Mouse (Mus musculus) hindbrain, embryonic 10.5 days (tissue): Measurements from ENCODE around the gene Frs3. TPM values are rescaled to one million over a fixed set of nuclear protein-coding genes. Genes with fewer than 3 reads are reported as not detected.

Experiments used
- DNase-seq: peaks from one replicate; pipeline ENCODE4 v3.0.0-alpha.2; 2017; ENCODE audit warnings: low spot score
- H3K27ac ChIP-seq: fragments of 300-500 bp; sonication (generic); 2 replicates; pipeline ENCODE4 v1.5.1; 2016; ENCODE audit warnings: mild to moderate bottlenecking, moderate library complexity
- H3K27me3 ChIP-seq: fragments of 300-500 bp; sonication (generic); 2 replicates; pipeline ENCODE4 v1.6.1; 2016; ENCODE audit warnings: mild to moderate bottlenecking; ENCODE audit not compliant: poor library complexity, insufficient read depth, severe bottlenecking
- H3K36me3 ChIP-seq: fragments of 300-500 bp; sonication (generic); 2 replicates; pipeline ENCODE4 v1.6.1; 2016; ENCODE audit warnings: mild to moderate bottlenecking, moderate library complexity
- H3K4me1 ChIP-seq: fragments of 300-500 bp; sonication (generic); replicated peaks from 2 replicates; pipeline ENCODE4 v1.6.1; 2016; ENCODE audit warnings: mild to moderate bottlenecking
- H3K4me3 ChIP-seq: fragments of 300-500 bp; sonication (generic); 2 replicates; pipeline ENCODE4 v1.5.1; 2016; ENCODE audit warnings: mild to moderate bottlenecking, moderate library complexity
- H3K9me3 ChIP-seq: fragments of 300-500 bp; sonication (generic); 2 replicates; pipeline ENCODE4 v1.6.1; 2016; ENCODE audit warnings: mild to moderate bottlenecking, moderate library complexity
- WGBS: fragments of 180-500 bp; shearing (Covaris S2); methylation state at CpG from one replicate; pipeline ENCODE4 v1.1.7; 2016; 5-methylcytosine and 5-hydroxymethylcytosine counted together
- polyA plus RNA-seq: library from polyadenylated mRNA; unstranded; fragments of >200 nt; fragmentation: Nextera tagmentation; extraction: Ambion mirVana; gene quantifications from 2 replicates; pipeline ENCODE4 v1.2.1, GENCODE M21; 2016

Gene Frs3
- polyA plus RNA-seq, 1 experiment from 2014 or later = 12.7 TPM

DNA sequence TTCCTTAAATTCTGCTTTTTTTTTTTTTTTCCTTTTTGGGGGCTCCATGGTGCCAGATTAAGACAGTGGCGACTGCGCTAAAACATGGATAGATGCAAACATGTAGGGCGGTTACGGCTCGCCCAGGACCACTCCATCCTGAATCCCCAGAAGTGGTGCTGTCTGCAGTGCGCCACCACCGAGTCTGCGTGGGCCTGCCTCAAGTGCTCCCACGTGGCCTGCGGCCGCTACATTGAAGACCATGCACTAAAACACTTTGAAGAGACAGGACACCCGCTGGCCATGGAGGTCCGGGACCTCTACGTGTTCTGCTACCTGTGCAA, 16.9 kb upstream of the Frs3 start:
- peak overlapping the region; percentile 53 for H3K4me3 ChIP-seq
- H3K36me3 ChIP-seq = peaks cover 26% of the 10 kb centered on the region
- H3K27ac ChIP-seq = peak overlapping the region; percentile 76
- DNase-seq = no peak
- H3K9me3 ChIP-seq = no peaks in the 10 kb centered on the region
- 10% methylated on average over 14 of the region's 14 CpGs for whole genome bisulfite sequencing
- H3K27me3 ChIP-seq = peaks cover 48% of the 10 kb centered on the region
- H3K4me1 ChIP-seq = peaks cover 34% of the 10 kb centered on the region

DNA sequence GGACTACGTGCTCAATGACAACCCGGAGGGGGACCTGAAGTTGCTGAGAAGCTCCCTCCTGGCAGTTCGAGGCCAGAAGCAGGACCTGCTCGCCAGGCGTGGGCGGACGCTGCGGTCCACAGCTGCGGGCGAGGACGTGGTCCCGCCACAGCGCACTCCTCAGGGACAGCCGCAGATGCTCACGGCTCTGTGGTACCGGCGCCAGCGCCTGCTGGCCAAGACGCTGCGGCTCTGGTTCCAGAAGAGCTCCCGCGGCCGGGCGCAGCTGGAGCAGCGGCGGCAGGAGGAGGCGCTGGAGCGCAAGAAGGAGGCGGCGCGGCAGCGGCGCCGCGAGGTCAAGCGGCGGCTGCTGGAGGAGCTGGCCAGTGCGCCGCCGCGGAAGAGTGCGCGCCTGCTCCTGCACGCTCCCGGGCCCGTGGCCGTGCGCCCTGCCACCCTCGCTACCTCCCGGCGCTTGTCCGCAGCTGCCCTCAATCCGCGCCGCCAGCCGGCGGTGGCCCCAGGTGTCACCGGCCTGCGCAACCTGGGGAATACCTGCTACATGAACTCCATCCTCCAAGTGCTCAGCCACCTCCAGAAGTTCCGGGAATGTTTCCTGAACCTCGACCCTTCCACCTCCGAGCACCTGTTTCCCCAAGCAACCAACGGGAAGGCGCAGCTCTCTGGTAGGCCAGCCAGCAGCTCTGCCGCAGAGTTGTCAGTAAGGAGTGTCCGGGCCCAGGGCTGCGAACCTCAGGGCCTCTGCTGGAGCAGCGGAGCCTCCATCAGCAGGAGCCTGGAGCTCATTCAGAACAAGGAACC, 16.3 kb upstream of the Frs3 start:
- peak overlapping the region; percentile 53 for H3K4me3 ChIP-seq
- H3K4me1 ChIP-seq = peaks cover 34% of the 10 kb centered on the region
- 4% methylated on average over 68 of the region's 68 CpGs for WGBS
- peaks cover 26% of the 10 kb centered on the region for H3K36me3 ChIP-seq
- peaks cover 48% of the 10 kb centered on the region for H3K27me3 ChIP-seq
- H3K27ac ChIP-seq = peak overlapping the region; percentile 76
- no peaks in the 10 kb centered on the region for H3K9me3 ChIP-seq
- peak; percentile 73 for DNase-seq

DNA sequence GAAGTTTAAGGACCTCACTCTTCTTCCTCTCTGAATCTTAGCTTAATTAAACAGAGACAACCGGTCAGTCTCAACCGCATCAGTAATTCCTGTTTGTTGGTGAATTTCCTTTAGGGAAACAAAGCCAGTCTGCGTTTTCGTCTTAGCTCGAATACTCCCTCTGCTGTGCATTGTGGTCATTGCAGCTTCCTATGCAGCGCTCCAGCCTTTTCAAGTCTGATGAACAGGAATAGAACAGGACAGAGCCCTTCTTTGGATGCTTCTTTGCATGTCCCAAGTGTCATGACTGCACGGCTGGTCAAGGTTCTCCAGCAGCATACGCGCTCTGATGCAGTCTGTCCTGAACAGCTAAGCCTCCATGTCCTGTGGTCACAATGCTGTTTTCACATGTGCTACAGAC, 12.2 kb upstream of the Frs3 start:
- no peak overlapping the region; the same call in 1 of the 2 replicates for H3K27ac ChIP-seq
- no peak overlapping the region for H3K4me3 ChIP-seq
- 22% methylated on average over 9 of the region's 9 CpGs for WGBS
- no peaks in the 10 kb centered on the region for H3K9me3 ChIP-seq
- H3K4me1 ChIP-seq = peaks cover 32% of the 10 kb centered on the region
- H3K36me3 ChIP-seq = peaks cover 60% of the 10 kb centered on the region
- H3K27me3 ChIP-seq = peaks cover 27% of the 10 kb centered on the region
- peak; percentile 77 for DNase-seq

DNA sequence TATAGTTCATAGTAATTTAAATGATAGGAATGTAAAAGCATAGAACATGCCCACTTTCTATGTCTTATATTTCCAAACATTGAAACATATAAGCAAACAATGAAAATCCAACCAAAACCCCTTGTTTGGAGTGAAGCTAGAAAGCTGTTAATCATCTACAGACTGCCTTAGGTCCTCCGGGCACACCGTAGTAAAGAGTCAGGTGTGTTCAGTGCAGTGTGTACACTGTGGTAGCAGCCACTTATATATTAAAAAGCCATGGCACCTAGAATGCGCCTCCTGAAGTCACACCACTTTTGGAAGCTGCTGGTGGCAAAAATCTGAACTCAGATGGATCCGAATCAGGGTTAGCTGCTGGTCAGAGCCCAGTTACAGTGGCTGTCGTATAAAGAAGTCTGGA, 10.6 kb upstream of the Frs3 start:
- Histone ChIP-seq H3K4me3 (no peak overlapping the region), H3K4me1 (peaks cover 16% of the 10 kb centered on the region), H3K36me3 (peaks cover 70% of the 10 kb centered on the region), H3K9me3 (no peaks in the 10 kb centered on the region), H3K27me3 (peaks cover 11% of the 10 kb centered on the region), H3K27ac (no peak overlapping the region)
- no peak for DNase-seq
- WGBS = 91% methylated on average over 5 of the region's 5 CpGs

DNA sequence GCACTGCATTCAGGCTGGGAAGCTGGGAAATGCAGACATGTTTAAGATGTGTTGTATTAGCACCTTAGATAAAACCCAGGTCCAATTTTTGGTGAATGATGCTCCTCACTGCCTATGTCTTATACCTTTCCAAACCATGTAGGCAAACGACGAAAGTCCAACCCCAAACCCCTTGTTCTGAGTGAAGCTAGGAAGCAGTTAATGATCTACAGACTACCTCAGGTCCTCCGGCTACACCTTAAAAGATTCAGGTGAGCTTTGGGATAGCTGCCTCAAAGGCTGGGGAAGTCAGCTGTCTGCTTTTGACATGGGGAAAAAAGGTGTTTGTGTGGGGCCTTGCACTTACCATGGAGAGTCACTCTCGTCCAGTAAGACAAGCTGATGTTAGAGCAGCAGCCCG, 10.1 kb upstream of the Frs3 start:
- no peaks in the 10 kb centered on the region for H3K9me3 ChIP-seq
- H3K4me1 ChIP-seq = peaks cover 11% of the 10 kb centered on the region
- H3K27me3 ChIP-seq = peaks cover 6% of the 10 kb centered on the region; the same call in 1 of the 2 replicates
- peaks cover 73% of the 10 kb centered on the region for H3K36me3 ChIP-seq
- DNase-seq = no peak
- no peak overlapping the region for H3K4me3 ChIP-seq
- H3K27ac ChIP-seq = no peak overlapping the region
- WGBS = 82% methylated on average over 5 of the region's 5 CpGs

DNA sequence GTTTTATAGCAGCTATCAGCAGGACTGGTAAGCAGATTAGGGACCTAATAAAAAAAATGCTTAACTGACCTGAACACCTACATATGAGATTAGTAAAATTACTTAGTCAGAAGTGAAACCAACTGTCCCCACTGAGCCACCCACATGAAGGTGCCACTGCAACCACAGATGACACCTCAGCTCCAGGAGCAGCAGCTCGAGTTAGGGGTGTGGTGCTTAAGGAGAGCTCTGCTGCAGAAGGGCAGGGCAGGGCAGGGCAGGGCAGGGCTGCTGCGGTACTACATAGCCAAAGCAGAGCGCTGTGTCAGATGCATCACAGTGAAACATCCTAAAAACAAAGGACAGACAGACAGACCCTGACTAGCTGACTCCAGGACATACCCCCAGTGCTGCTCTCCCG, 6.0 kb upstream of the Frs3 start:
- Histone ChIP-seq H3K27ac (no peak overlapping the region), H3K27me3 (no peaks in the 10 kb centered on the region), H3K4me1 (peaks cover 14% of the 10 kb centered on the region), H3K36me3 (peaks cover 85% of the 10 kb centered on the region), H3K9me3 (no peaks in the 10 kb centered on the region), H3K4me3 (no peak overlapping the region)
- WGBS = 88% methylated on average over 4 of the region's 4 CpGs
- DNase-seq = no peak

DNA sequence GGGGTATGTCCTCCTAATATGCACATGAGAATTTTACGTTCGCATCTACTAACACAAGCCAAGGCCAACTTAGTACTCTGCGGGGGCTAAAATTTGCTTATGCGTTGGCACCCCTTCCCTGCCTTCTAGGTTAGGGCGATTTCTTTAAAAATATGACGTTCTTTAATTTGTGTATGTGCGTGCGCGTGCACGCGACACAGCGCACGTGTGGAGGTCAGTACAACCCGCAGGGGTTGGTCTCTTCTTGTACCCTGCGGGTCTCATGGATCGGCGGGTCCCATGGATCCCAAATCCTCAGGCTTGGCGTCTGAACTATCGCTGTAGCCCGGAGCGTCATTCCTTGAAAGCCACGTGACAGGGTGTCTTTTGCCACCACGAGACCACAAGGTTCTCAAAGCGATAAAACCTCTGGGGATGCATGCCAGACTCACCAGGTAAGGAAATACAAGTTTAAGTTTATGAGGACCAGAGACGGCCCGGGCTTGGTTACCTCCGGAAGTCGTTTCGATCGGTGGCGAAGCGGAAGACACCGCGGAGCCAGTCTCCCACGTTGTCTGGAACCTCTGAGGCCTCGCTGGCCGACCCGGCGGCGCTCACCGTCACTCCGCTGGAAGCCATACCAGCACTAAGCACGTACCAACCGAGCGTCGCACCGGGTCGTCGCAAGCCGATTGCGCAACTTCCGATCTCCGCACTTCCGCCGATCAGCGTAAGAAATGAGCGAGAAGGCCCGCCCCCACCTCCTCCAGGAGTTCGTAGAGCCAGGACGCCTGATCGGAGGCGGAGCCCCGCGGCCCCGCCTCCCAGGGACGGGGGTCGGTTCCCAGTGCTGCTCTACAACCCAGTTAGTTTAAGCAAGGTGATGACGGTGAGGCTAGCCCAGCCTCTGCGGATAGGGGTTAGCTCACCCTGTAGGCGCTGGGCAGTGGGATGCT, 1.2 kb upstream of the Frs3 start:
- peak; percentile 96 for DNase-seq
- under 1% methylated on average over 70 of the region's 70 CpGs for WGBS
- Histone ChIP-seq H3K9me3 (no peaks in the 10 kb centered on the region), H3K27me3 (peaks cover 33% of the 10 kb centered on the region), H3K4me1 (peaks cover 37% of the 10 kb centered on the region), H3K27ac (peak overlapping the region; percentile 92), H3K4me3 (peak overlapping the region; percentile 85), H3K36me3 (peaks cover 40% of the 10 kb centered on the region)

DNA sequence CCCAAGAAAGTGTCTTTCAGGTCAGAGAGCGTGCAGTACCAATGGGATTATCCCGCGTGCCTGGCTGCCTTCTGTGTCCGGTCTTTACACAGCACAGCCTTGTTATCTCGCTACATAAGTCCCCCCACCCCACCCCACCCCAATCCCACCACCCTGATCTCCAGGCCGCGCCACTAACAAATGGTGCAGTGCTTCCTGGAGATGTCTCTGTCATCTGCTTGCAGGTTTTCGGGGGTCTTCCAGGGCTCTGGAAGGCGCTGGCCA, 554 bp upstream of the Frs3 start, which contains the start of gene Tomm6:
TSS of gene Tomm6 (minus strand) at position 43 of the 264 bp plus-strand sequence.
- Histone ChIP-seq H3K27me3 (peaks cover 39% of the 10 kb centered on the region), H3K9me3 (no peaks in the 10 kb centered on the region), H3K27ac (peak within 1 kb of the TSS; percentile 92), H3K36me3 (peaks cover 34% of the 10 kb centered on the region), H3K4me3 (peak within 1 kb of the TSS; percentile 85), H3K4me1 (peaks cover 38% of the 10 kb centered on the region)
- under 1% methylated on average over 9 of the region's 9 CpGs for WGBS
- no peak for DNase-seq

DNA sequence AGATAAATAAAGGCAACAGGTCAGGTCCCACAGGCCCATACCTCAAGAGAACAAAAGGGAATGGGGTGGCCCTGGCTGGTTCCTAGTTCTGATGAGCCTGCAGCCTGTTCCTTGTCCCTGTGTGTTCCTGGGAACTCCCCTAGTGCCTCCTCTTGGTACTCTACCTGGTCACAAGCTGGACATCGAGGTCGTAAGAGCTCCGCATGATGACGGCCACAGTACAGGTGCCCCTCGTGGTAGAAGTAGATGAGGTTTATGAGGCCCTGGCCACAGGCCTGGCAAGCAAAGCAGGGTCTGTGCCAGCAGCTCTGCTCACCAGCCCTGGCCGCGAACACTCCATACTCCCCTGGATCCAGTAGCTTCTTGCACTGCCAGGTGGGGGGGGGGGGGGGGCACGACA, 1.1 kb downstream of the Frs3 start:
- WGBS = 86% methylated on average over 8 of the region's 8 CpGs
- Histone ChIP-seq H3K27ac (no peak overlapping the region), H3K4me1 (peaks cover 52% of the 10 kb centered on the region), H3K27me3 (peaks cover 47% of the 10 kb centered on the region), H3K9me3 (no peaks in the 10 kb centered on the region), H3K36me3 (peaks cover 18% of the 10 kb centered on the region), H3K4me3 (peak overlapping the region; percentile 85)
- no peak for DNase-seq

DNA sequence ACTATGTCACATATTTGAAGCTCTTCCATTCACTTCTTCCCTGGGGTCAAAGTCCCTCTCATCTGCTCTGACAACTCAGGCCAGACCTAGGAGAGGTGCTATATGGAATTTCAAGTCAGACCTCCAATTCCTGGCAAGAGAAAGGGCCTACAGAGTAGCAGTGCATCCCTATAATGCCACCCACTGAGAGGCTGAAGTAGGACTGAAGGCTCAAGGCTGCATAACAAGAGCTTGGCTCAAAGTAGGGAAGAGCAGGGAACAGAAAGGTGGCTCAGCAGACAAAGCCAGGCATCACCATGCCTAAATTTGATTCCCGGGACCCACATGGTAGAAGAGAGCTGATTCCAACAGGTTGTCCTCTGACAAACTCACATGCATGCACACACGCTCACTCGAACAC, 2.8 kb downstream of the Frs3 start:
- no peak overlapping the region for H3K27ac ChIP-seq
- peaks cover 51% of the 10 kb centered on the region for H3K27me3 ChIP-seq
- no peak for DNase-seq
- H3K36me3 ChIP-seq = peaks cover under 1% of the 10 kb centered on the region; the same call in 1 of the 2 replicates
- H3K9me3 ChIP-seq = no peaks in the 10 kb centered on the region
- H3K4me1 ChIP-seq = peaks cover 54% of the 10 kb centered on the region
- WGBS = 94% methylated on average over 3 of the region's 3 CpGs
- H3K4me3 ChIP-seq = no peak overlapping the region

DNA sequence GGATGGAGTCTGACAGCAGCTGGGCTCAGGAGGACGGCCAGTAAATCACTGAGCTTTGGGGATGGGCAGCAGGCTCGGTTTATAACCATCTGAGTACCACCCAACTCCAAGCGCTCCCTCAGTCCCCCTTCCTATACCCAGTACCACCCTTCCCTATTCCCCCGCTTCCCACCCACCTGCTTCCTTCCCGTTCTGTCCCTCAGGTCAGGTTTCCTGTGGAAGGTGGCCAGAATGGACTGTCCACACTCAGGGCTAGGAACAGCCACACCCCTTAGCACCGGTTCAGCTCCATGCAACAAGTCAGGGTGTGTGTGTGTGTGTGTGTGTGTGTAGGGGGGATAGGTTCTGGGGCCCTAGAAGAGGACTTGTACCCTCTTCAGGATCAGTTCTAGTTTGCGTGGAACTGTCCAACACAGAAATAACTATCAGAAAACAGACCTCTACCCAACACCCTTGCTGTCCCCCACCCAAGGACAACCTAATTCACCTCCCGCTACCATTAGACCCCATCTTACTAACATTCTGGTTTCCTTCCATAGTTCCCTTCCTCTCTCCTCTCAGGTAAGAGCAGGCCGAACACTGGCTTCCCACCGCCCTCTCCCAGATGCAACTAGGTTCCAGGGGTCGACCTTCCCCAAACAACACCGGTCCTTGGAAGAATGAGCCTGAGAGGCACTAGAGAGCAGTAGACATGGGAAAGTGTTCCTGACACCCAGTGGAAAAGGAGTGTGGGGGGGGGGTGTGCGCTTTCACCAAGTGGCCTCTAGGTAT, 5.0 kb downstream of the Frs3 start:
- peak overlapping the region; percentile 94 for H3K27ac ChIP-seq
- WGBS = 35% methylated on average over 13 of the region's 13 CpGs

DNA sequence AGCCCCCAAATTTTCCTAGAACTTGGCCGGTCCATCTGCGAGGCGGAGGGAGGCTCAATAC, 5.4 kb downstream of the Frs3 start, which contains the start of gene Gm21981:
TSS of gene Gm21981 (minus strand) at position 14 of the 61 bp plus-strand sequence.
- WGBS = 2% methylated on average over 3 of the region's 3 CpGs
- no peak for DNase-seq

More for the DNA sequence above, 5.0 kb downstream of the Frs3 start:
- H3K4me1 ChIP-seq = peaks cover 41% of the 10 kb centered on the region
- H3K9me3 ChIP-seq = no peaks in the 10 kb centered on the region
- peaks cover 12% of the 10 kb centered on the region; the same call in 1 of the 2 replicates for H3K36me3 ChIP-seq
- peaks cover 51% of the 10 kb centered on the region for H3K27me3 ChIP-seq
- no peak for DNase-seq
- H3K4me3 ChIP-seq = peak overlapping the region; percentile 78

More for the DNA sequence above, 5.4 kb downstream of the Frs3 start, which contains the start of gene Gm21981:
- H3K4me3 ChIP-seq = peak within 1 kb of the TSS; percentile 78
- H3K27me3 ChIP-seq = peaks cover 51% of the 10 kb centered on the region
- H3K4me1 ChIP-seq = peaks cover 37% of the 10 kb centered on the region
- H3K9me3 ChIP-seq = no peaks in the 10 kb centered on the region
- H3K36me3 ChIP-seq = peaks cover 16% of the 10 kb centered on the region; the same call in 1 of the 2 replicates
- H3K27ac ChIP-seq = peak within 1 kb of the TSS; percentile 94
